16 mouse cellular contexts compared by ENCODE assay signal in the genomic region with DNA sequence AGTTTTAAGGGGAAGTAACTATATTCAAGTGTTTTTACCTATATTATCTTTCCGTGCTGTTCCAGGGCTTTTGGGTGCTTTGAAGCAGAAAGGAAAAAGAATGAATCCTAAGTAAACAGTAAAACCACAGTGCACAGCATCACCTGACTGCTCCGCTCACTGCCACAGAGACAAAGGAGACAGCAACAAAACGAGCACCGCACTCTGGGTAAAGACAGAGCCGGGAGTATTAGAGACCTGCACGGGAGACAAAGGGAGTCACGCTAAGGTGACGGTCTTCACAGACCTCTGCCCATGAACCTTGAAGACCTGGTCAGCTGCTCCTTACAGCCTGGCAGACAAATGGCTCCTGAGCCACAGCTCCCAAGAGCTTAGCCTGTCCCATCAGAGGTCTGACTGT.
"Had no signal": no experiment of that assay in that cellular context is flagged by ENCODE, and none has a peak within 500 bp of the region (broad histone marks: within the 10 kb centered on the region; RNA-seq: fewer than 3 reads in every experiment).

No protein-coding gene starts in this region.

- H3K27me3 ChIP-seq: liver, embryonic 13.5 days; midbrain, embryonic 12.5 days; midbrain, embryonic 15.5 days; neural tube, embryonic 12.5 days had no signal

- H3K27ac ChIP-seq: kidney, postnatal 0 days; layer of hippocampus, adult 2 months; left cerebral cortex, adult 2 months; liver, embryonic 13.5 days; midbrain, embryonic 12.5 days; midbrain, embryonic 15.5 days; neural tube, embryonic 12.5 days had no signal

- H3K4me3 ChIP-seq: layer of hippocampus, adult 2 months; left cerebral cortex, adult 2 months; liver, embryonic 13.5 days; midbrain, embryonic 12.5 days; midbrain, embryonic 15.5 days; neural tube, embryonic 12.5 days had no signal

- H3K9me3 ChIP-seq: liver, embryonic 13.5 days; midbrain, embryonic 12.5 days; midbrain, embryonic 15.5 days; neural tube, embryonic 12.5 days had no signal

- H3K4me2 ChIP-seq: liver, embryonic 13.5 days; midbrain, embryonic 12.5 days; midbrain, embryonic 15.5 days; neural tube, embryonic 12.5 days had no signal

- DNase-seq: kidney, adult 11 months; kidney, adult 8-10 months; kidney, postnatal 25 days; layer of hippocampus, postnatal 36 days; liver, embryonic 13.5 days; lung, adult 2 months; lung, postnatal 14 days; lung, postnatal 4 days; thymus, adult 18-20 months; thymus, postnatal 36 days had no signal

- ATAC-seq: midbrain, embryonic 15.5 days had no signal

- H3K9ac ChIP-seq: liver, embryonic 13.5 days; midbrain, embryonic 12.5 days; midbrain, embryonic 15.5 days; neural tube, embryonic 12.5 days had no signal

- H3K4me1 ChIP-seq: midbrain, embryonic 12.5 days; midbrain, embryonic 15.5 days; neural tube, embryonic 12.5 days had no signal
